Mouse (Mus musculus): ENCODE data around the gene Smarca5.

DNA sequence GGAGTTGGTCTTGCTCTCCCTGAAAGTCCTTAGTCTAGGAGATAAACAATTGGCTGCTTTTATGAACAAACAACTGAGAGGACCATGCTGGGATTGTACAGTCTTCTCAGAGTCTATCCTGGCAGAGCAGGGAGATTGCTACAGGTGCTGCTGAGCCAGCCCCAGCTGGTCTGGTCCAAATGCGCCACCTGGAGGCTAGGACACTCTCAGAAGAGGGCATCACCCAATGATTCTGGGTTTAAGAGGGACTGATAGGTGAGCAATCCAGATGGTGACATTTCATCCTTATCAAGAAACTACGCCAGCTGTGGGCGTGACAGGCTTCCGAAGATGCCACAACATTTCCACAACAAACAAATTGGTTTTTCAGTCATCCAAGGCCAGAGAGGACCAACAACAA is 51.2 kb downstream of the Smarca5 start:
- TF ChIP-seq CTCF (IDR thresholded peaks at IDR 0.05; ENCODE audit: insufficient read depth, low read depth, low read length) (peak; percentile 54), POLR2A (IDR thresholded peaks at IDR 0.05; ENCODE audit: insufficient read depth, low read depth, low read length) (no peak)
